Mouse (Mus musculus): ENCODE results near the gene Ehbp1.

The Ehbp1 gene

DNA sequence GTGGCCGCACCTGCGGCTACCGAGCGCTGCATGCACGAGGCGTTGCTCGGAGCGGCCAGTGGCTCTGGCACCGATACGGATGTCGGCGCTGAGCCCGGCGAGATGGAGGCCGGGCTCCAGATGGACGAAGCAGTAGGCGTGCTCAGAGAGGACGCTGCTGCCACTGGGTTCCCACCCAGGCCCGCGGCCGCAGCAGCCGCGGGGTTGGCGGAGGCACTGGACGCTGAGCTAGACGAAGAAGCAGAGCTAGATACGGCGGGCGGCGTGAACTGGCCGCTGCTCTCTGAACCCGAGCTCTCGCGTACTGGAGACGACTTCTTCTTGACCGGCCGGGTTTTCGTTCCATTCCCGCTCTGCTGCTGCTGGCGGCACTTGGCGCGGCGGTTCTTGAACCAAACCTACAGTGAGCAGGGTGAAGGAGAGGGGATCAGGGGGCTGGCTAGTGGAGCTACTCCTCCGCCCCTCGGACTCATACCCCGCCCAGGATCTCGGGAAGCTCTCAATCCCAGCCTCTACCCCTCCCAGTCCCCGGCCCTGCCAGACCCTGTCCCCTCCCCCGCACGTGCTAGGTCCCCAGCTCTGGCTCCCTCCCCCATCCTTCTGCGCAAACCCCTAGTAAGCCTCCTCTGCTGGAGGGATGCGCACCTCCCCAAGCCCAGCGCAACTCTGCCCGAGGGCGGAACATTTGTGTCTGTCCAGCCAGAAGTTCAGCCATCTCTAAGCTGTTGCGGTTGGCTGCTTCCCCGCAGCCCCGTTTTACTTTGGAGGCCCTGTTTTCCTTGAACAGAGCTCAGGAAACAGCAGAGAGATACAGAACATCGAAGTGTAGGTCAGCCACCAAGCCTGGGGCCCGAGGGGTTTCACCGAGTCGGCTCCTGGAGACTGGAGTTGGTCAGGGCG lies 345.2 kb downstream of the Ehbp1 start:
- no peak for TF ChIP-seq GATA4 (IDR thresholded peaks at IDR 0.05; ENCODE audit: insufficient replicate concordance, low read length)

DNA sequence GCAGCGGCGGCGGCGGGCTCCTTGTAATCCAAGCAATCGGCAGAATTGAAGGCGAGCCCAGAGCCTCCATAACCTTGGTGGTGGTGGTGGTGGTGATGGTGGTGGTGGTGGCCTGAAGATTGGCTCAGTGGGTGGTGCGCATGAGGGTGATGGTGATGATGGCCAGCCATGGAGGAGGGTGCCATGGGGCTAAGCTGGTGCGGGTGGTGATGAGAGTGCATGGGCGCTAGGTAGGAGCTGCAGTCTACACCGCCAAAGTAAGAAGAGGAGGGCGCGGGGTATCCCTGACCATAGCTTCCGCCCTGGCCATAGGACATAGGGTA lies 345.8 kb downstream of the Ehbp1 start:
- no peak for TF ChIP-seq GATA4 (IDR thresholded peaks at IDR 0.05; ENCODE audit: insufficient replicate concordance, low read length)

DNA sequence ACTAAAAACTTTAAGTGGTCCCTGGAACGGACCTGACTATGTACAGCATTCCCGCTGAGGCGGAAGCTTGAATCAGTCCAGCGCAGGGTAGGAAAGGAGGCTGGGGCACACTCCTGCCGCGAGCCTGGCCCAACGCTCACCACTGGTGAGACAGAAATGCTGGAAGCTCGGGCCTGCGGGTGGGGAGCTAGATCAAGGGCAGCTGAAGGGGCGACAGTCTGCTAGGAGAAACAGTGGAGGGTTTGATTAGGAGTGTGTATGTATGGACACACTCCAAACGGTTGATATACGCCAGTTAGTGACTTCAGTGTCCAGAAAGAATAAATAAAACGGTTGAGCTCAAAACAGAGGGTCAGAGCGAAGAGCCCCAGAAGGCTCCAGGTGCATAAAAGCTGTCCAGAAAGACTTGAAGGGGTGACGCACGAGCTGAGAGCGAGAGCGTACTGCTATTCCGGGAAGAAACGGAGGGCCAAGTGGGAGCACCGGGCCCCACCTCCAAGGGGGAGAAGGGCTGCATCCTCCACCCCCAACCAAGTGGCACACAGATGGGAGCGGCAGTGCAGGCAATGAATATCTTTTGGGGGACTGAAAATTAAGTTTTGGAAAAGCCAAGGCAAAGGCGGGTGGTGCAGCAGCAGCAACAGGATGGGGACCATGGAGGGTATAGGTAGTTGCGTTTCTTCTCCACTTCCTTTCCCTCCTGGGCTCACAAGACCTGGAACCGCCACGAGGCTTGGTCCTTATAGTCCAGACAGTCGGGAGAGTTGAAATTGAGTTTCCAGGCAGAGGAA lies 346.4 kb downstream of the Ehbp1 start:
- TF ChIP-seq GATA4 (IDR thresholded peaks at IDR 0.05; ENCODE audit: insufficient replicate concordance, low read length), result no peak

DNA sequence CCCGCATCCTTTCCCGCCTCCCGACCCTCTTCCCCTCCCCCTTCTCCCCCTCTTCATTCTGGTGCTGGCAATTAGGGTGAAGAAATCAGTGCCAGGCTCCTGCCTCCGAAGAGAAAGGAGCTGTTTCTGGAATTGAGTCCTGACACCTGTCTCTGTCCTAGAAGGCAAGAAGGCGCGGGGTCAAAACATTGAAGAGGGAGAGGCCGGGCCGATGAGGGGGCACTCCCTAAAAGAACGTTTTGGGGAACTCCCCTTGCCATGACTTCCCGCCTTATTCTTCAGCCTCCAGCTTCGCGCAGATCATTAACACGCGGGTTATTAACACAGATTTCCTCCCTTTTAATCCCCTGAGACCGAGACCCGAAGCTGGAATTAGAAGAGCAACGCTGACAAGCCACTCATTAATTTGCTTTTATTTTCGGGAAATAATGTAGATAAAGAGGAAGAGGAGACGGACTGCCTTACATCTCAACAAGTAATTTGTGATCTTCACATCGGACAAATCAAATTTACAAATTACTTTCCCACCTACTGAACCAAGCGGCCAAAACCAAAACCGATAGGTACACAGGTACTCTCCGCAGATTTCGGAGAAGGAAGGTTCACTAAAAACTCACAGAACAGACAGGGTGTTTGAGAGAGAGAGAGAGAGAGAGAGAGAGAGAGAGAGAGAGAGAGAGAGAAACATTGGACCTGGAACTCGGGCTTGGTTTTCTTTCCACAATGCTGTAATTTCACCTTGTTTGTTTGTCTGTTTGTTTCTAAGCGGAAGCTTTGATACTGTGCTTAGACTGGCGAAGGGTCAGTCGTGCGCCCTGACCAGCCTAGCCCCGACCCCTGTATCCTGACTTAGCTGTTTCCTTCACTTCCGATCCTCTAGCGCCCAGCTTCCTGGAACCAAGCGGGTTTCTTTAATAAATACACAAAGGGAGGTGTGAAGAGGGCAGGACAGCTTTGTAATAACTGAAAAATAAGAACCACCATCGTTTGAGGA lies 347.4 kb downstream of the Ehbp1 start:
- TF ChIP-seq GATA4 (IDR thresholded peaks at IDR 0.05; ENCODE audit: insufficient replicate concordance, low read length), result no peak

DNA sequence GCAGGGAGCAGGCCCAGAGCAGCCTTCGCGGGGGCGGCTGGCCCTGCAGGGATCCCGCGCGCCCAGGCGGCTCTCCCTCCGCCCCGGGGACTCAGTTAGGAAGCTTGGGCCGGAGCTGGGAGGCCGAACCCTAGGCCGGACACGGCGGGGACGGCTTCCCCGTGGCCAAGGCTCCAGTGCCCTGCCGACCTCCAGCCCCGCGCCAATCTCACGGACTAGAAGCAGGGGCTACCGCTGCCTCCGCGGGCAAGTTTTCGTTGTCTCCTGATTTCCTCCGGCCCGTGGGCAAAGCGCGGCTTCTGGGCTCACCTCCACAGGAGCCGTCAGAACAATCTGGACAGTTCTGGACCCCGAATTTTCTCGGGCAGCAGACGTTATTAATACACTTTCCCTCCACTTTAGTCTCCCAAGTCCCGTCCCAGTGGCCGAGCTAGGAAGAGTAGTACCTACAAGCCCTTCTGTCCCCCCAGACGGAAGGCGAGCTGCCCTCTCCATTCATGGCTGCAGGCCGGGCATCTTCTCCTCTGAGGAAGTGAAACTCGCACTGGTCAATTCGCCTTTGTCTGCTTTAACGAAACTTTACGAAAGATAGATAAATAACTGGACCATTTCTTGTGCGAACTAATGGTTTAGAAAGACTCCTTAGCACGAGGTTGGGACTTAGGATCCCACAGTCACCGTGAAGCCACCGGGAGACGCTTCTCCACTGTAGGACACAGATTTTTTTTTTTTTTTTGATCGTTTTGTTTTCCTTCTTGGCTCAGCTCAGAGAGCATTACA lies 348.3 kb downstream of the Ehbp1 start:
- TF ChIP-seq GATA4 (IDR thresholded peaks at IDR 0.05; ENCODE audit: insufficient replicate concordance, low read length), result no peak

DNA sequence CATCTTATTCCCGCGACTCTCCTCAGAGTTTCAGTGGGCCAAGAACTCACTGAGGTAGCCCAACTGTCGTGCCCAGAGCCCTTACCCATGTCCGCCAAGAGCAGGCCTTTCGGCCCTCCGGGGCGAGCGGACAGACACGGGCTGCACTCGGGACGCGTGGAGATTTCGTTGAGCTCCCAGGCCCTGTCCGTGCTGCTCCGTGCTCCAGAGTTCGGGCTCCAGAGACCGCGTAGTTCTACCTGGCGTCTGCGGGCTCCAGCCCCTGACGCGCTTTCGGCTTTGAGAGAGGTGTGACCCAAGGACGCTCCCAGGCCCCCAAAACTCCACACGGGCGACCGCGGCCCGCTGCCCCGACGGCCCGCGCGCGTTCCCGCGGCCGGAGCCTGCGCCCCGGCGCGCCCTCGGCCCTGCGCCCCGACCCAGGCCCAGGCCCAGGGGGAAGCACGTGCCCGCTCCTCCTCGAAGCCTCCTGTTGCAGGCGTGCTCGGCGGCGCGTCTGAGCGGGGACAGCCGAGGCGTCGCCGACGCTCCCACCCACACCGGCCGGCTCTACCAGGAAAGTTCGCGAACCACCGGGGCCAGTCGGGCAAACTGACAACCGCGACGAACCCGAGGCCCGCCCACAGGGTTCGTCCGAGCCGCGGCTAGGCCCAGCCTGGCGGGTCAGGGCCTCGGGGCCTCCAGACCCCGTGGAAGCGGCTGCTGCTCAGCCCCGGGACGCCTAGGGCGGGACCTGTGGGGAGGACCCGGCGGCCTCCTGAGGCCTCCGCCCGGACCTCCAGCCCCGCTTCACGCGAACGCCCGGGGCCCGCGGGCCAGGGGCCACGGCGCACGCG lies 349.1 kb downstream of the Ehbp1 start:
- no peak for TF ChIP-seq GATA4 (IDR thresholded peaks at IDR 0.05; ENCODE audit: insufficient replicate concordance, low read length)

DNA sequence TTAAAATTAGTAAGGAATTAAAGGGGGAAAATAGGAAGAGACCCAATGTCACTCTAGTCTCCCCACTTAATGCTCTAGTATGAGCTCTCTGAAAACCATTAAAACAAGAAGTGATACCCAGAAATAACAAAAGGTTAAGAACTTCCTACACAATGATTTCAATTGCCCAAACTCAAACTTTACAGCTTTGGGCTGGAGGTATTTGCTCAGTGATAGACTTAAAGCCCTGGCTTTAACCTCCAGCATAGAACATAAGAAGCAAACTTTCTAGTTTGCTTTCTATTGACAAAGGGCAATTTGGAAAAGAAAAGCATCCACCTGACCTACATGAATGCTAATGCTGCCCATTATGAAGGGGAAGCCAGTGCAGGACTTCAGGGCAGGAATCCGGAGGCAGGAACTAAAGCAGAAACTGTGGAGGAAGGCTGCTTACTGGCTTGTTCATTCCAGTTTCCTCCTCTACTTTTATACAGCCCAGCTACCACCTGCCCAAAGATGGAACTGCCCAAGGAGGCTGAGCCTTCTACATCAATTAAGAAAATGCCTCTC lies 353.6 kb downstream of the Ehbp1 start:
- TF ChIP-seq GATA4 (IDR thresholded peaks at IDR 0.05; ENCODE audit: insufficient replicate concordance, low read length), result no peak

DNA sequence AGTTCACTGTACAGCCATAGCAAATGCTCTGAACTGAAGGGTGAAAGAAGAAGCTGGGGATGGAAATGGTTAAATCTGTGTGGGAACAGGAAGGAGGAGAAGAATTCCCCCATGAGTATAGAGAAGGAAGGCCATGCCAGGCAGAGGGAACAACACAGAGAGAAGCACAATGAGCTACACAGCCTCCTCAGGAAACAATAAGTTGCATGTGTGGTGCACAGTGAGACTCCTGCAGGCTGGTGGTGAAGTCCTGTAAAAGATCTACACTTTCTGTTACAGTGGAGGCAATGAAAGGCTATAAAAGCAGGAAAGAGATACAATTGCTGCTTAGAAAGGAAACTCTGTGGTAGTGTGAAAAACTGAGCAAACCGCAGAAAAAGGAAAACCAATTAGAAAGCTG lies 357.0 kb downstream of the Ehbp1 start:
- TF ChIP-seq GATA4 (IDR thresholded peaks at IDR 0.05; ENCODE audit: insufficient replicate concordance, low read length), result no peak

DNA sequence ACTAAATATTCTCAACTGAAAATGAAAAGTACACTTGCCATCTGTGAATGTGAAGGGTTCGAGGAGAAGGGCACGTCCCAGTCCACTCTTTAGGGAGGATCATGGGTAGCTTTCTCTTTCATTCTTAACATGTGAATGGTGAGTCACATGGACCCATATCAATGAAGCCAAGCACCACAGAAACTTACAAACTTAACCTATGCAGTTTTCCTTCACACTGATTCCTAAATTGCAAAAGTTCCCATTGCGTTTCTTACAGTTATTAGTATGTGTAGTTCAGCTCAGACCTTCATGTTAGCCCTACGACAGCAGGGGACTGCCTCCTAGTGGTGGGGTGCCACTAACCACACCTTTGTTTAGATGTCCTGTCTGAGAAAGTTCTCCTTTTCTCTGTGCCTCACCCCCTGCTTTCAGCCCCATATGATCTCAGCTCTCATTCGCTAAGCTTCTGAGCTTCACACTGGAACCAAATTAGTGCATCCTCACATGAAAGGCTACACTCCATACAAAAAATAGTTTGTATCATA lies 368.0 kb downstream of the Ehbp1 start:
- TF ChIP-seq GATA4 (IDR thresholded peaks at IDR 0.05; ENCODE audit: insufficient replicate concordance, low read length), result no peak

DNA sequence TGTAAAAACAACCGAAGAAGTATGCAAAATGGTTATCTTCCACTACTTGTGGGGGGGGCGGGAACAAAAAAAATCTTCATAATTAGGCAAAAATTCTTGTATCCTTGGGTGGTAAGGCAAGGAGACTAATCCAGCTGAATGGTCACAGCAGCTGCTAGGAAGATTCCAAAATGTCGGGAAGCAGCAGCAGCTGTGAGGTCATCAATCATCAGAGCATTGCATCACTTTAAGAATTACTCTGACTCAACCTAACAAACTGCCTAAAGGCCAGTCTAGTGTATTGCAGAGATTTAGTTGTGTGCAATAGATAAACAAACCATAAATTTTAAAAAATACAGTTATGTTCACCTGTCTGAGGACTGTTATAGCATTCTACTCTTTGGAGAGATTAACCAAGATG lies 368.5 kb downstream of the Ehbp1 start:
- no peak for TF ChIP-seq GATA4 (IDR thresholded peaks at IDR 0.05; ENCODE audit: insufficient replicate concordance, low read length)

DNA sequence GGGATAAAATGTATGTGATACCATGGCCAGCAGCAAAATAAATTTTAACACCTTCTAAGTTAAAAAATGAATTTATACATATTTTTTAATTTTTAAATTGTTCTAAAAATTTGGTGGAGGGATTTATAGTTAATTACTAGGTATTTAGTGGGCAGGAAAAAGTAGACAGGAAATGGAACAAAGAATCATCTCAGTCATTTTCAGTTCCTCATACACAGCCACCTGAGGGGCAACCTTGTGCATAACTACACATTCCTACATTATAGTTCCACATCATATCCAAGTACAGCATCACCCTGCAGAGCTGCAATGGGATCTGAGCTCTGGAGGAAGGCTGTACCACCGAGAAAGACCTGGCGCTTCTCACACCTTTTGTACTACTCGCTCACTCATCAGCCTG lies 373.2 kb downstream of the Ehbp1 start:
- no peak for TF ChIP-seq GATA4 (IDR thresholded peaks at IDR 0.05; ENCODE audit: insufficient replicate concordance, low read length)
